1 mouse cellular context compared by ENCODE assay signal in the genomic region with DNA sequence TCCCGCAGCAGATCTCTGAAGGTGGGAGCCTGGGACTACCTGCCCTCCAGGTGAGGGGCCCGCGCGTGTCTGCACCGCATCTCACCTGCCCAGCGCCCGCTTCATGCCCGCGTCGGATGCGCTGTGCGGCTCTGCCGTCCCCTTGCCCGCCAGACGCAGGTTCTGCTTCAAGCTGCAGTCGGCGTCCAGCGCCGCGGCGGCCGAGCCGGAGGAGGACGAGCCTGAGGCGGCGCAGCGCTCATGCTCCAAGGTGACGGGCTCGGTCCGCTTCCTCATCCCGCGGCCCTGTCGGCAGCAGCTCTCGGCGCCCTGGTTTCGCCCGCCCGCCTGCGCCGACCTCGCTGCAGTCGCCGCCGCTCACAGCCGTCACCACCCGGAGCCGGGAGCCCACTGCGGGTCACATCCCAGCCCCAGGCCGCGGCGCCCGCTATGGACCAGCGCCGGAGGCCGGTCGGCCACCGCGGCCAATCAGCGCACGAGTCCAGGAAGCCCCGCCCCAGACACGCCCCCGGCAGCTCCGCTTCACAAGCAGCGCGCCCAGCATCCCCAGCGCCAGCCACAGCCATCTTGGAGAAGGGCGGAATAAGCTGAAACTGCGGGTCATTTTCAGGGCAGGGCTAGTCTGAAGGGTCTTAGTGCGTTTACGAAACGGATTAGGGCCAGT.
TF ChIP-seq lines count a peak whose summit lies in the region.

A gene (minus strand): TSS at position 470 of the 664 bp plus-strand sequence.

TF ChIP-seq in MEL, 35 proteins besides CTCF, POLR2A, EP300 and RAD21 (continued from another document):
- TF ChIP-seq NRF1 (IDR thresholded peaks at IDR 0.05; ENCODE audit: insufficient read depth, low read depth, low read length, poor library complexity, severe bottlenecking) (0 out of 2 replicates have a peak, but pooled peaks have one; percentile 43), MAFK (IDR thresholded peaks at IDR 0.05; ENCODE audit: borderline replicate concordance, low read depth, low read length) (no peak), HCFC1 (IDR thresholded peaks at IDR 0.05; ENCODE audit: low read depth, low read length) (peak; percentile 96), E2F4 (IDR thresholded peaks at IDR 0.05; ENCODE audit: borderline replicate concordance, low read depth, low read length) (no peak), USF2 (IDR thresholded peaks at IDR 0.05; ENCODE audit: borderline replicate concordance in 1 of 2, insufficient read depth in 1 of 2, low read depth in 1 of 2, low read length in 2 of 2) (no peak)
TF ChIP-seq in MEL: peak in this region for 15.
